Comparison of ENCODE assay signal across 8 mouse cellular contexts in genomic region chrX:12077601-12077980, GRCm38 (mm10).
DNase-seq lines count a peak whose midpoint lies in the region; ATAC-seq and TF ChIP-seq lines count a peak whose summit lies in the region.

No protein-coding gene starts in this region.

- peak overlapping the region; percentile 52 for H3K9ac ChIP-seq in embryonic facial prominence, embryonic 12.5 days
- peak overlapping the region; percentile 70 for H3K9ac ChIP-seq in hindbrain, embryonic 16.5 days (ENCODE audit: low read depth, low read length)
- peak overlapping the region; percentile 76 for H3K9ac ChIP-seq in midbrain, embryonic 16.5 days (ENCODE audit: low read depth, low read length)

- H3K36me3 ChIP-seq in embryonic facial prominence, embryonic 12.5 days = no peaks in the 10 kb centered on the region
- no peaks in the 10 kb centered on the region for H3K36me3 ChIP-seq in hindbrain, embryonic 16.5 days (ENCODE audit: control insufficient read depth, insufficient read depth, low read length)
- H3K36me3 ChIP-seq in midbrain, embryonic 16.5 days (ENCODE audit: control insufficient read depth, insufficient read depth, low read length) = no peaks in the 10 kb centered on the region

- peak overlapping the region; percentile 76 for H3K4me2 ChIP-seq in embryonic facial prominence, embryonic 12.5 days (replicated peaks)
- peak overlapping the region; percentile 72 for H3K4me2 ChIP-seq in hindbrain, embryonic 16.5 days (ENCODE audit: low read length)
- H3K4me2 ChIP-seq in midbrain, embryonic 16.5 days (ENCODE audit: low read length) = peak overlapping the region; percentile 71

- no peak for ATAC-seq in embryonic facial prominence, embryonic 12.5 days (ENCODE audit: insufficient number of reproducible peaks, insufficient read depth, low FRiP score, low TSS enrichment)
- no peak for ATAC-seq in hindbrain, embryonic 16.5 days
- ATAC-seq in midbrain, embryonic 16.5 days = no peak; the same call in 1 of the 2 replicates
- no peak for ATAC-seq in activated CD4-positive, CD25-positive, alpha-beta regulatory T cell, adult 4 months

- H3K4me1 ChIP-seq in embryonic facial prominence, embryonic 12.5 days = peaks cover 12% of the 10 kb centered on the region
- H3K4me1 ChIP-seq in hindbrain, embryonic 16.5 days (ENCODE audit: control insufficient read depth, insufficient read depth, low read depth, low read length) = peaks cover 9% of the 10 kb centered on the region
- peaks cover 11% of the 10 kb centered on the region for H3K4me1 ChIP-seq in midbrain, embryonic 16.5 days (ENCODE audit: control insufficient read depth, insufficient read depth, low read length)

- H3K4me3 ChIP-seq in layer of hippocampus, adult 2 months = peak overlapping the region; percentile 70
- H3K4me3 ChIP-seq in embryonic facial prominence, embryonic 12.5 days = peak overlapping the region; percentile 56
- H3K4me3 ChIP-seq in hindbrain, embryonic 16.5 days (ENCODE audit: low read length) = peak overlapping the region; percentile 60
- peak overlapping the region; percentile 60 for H3K4me3 ChIP-seq in midbrain, embryonic 16.5 days (ENCODE audit: low read depth, low read length)

- no peak for DNase-seq in layer of hippocampus, adult 2 months (ENCODE audit: low spot score in 2 of 2)
- no peak for DNase-seq in layer of hippocampus, adult 18-20 months (ENCODE audit: low spot score in 2 of 2)
- no peak for DNase-seq in adipocyte (ENCODE audit: low spot score)
- DNase-seq in testis, postnatal 14 days (ENCODE audit: low spot score) = no peak

- no peak for TF ChIP-seq CTCF in layer of hippocampus, adult 2 months (conservative IDR thresholded peaks at IDR 0.05)

- no peaks in the 10 kb centered on the region for H3K9me3 ChIP-seq in embryonic facial prominence, embryonic 12.5 days
- H3K9me3 ChIP-seq in hindbrain, embryonic 16.5 days (ENCODE audit: control insufficient read depth, low read length) = no peaks in the 10 kb centered on the region
- no peaks in the 10 kb centered on the region for H3K9me3 ChIP-seq in midbrain, embryonic 16.5 days (replicated peaks; ENCODE audit: control insufficient read depth, low read length, poor library complexity, severe bottlenecking)

- H3K27me3 ChIP-seq in embryonic facial prominence, embryonic 12.5 days = peaks cover 82% of the 10 kb centered on the region
- H3K27me3 ChIP-seq in hindbrain, embryonic 16.5 days (replicated peaks; ENCODE audit: control insufficient read depth, insufficient read depth, low read length) = peaks cover 30% of the 10 kb centered on the region; the same call in 1 of the 2 replicates
- peaks cover 7% of the 10 kb centered on the region for H3K27me3 ChIP-seq in midbrain, embryonic 16.5 days (ENCODE audit: control insufficient read depth, insufficient read depth, low read depth, low read length)

- 4% methylated on average over 22 of the region's 22 CpGs for WGBS in embryonic facial prominence, embryonic 12.5 days
- WGBS in hindbrain, embryonic 16.5 days = 4% methylated on average over 22 of the region's 22 CpGs
- WGBS in midbrain, embryonic 16.5 days = 2% methylated on average over 22 of the region's 22 CpGs

- 0 out of 2 replicates have a peak overlapping the region, but pooled peaks have one; percentile 69 for H3K27ac ChIP-seq in layer of hippocampus, adult 2 months
- H3K27ac ChIP-seq in embryonic facial prominence, embryonic 12.5 days = no peak overlapping the region
- H3K27ac ChIP-seq in hindbrain, embryonic 16.5 days (ENCODE audit: low read depth, low read length) = no peak overlapping the region; the same call in 1 of the 2 replicates
- H3K27ac ChIP-seq in midbrain, embryonic 16.5 days (ENCODE audit: low read length) = peak overlapping the region; percentile 89

Comparison
In these comparisons a context has a peak if more than half of its experiments do, and no peak if none do; other contexts are left out.
1. H3K27ac ChIP-seq: peak in layer of hippocampus, adult 2 months (single experiment) and midbrain, embryonic 16.5 days (single experiment); none in embryonic facial prominence, embryonic 12.5 days (single experiment) and hindbrain, embryonic 16.5 days (single experiment).
2. Peak in every context shown above with its lines, with median percentiles within 50 percentile points of each other: H3K4me3 ChIP-seq, H3K4me2 ChIP-seq and H3K9ac ChIP-seq.